In the genomic region with DNA sequence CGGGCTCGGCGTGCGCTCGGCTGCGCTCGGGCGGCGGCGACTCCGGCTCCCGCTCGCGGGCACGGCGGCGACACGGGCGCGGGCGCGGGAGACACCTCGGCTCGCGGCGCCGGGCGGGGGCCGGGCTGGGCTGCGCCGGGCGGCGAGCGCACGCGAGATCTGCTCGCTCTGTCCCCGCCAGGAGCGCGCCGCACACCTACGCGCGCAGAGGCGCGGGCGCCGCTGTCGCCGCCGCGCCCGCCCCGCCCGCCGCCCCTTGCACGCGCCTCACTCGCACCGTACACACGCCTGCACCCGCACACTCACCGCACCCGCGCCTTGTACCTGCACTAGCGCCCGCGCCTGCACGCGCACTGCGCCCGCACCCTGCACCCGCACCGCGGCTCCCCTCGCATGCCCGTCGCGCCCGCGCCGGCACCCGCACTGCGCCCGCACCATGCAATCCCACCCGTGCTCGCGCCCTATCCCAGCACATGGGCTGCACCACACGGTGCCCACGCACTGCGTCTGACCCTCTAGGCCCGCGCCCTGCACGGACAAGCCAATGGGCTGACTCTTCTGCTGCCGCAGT, we compare ENCODE assay signal across 8 mouse cellular contexts. TPM values are rescaled to one million over a fixed set of nuclear protein-coding genes. Genes with fewer than 3 reads are reported as not detected.
DNase-seq lines count a peak whose midpoint lies in the region; ATAC-seq lines count a peak whose summit lies in the region.

No protein-coding gene starts in this region.

- peak; percentile 85 for ATAC-seq in forebrain, embryonic 13.5 days
- peak; percentile 83 for ATAC-seq in midbrain, embryonic 14.5 days (ENCODE audit: low FRiP score, low TSS enrichment)
- no peak for ATAC-seq in inflammation-experienced regulatory T-cells, adult 6 months

- H3K4me3 ChIP-seq in forebrain, embryonic 13.5 days = peak overlapping the region; percentile 49
- peak overlapping the region; percentile 65 for H3K4me3 ChIP-seq in midbrain, embryonic 14.5 days (replicated peaks; ENCODE audit: low read depth, low read length)

- H3K9me3 ChIP-seq in forebrain, embryonic 13.5 days (replicated peaks) = no peaks in the 10 kb centered on the region
- H3K9me3 ChIP-seq in midbrain, embryonic 14.5 days (ENCODE audit: control insufficient read depth, low read length) = no peaks in the 10 kb centered on the region

- H3K9ac ChIP-seq in forebrain, embryonic 13.5 days = peak overlapping the region; percentile 73
- H3K9ac ChIP-seq in midbrain, embryonic 14.5 days (replicated peaks; ENCODE audit: low read length) = peak overlapping the region; percentile 78

- WGBS in forebrain, embryonic 13.5 days = under 1% methylated on average over 56 of the region's 95 CpGs
- WGBS in midbrain, embryonic 14.5 days = under 1% methylated on average over 78 of the region's 95 CpGs

- H3K27me3 ChIP-seq in forebrain, embryonic 13.5 days = peaks cover 88% of the 10 kb centered on the region
- H3K27me3 ChIP-seq in midbrain, embryonic 14.5 days (ENCODE audit: control insufficient read depth, insufficient read depth, low read length) = peaks cover 43% of the 10 kb centered on the region

- no peak overlapping the region; the same call in 1 of the 2 replicates for H3K27ac ChIP-seq in forebrain, embryonic 13.5 days
- H3K27ac ChIP-seq in midbrain, embryonic 14.5 days (replicated peaks; ENCODE audit: low read depth, low read length) = peak overlapping the region; percentile 78

- H3K4me1 ChIP-seq in forebrain, embryonic 13.5 days = peaks cover 23% of the 10 kb centered on the region
- H3K4me1 ChIP-seq in midbrain, embryonic 14.5 days (ENCODE audit: control insufficient read depth, insufficient read depth, low read length) = peaks cover 28% of the 10 kb centered on the region

- H3K36me3 ChIP-seq in forebrain, embryonic 13.5 days (ENCODE audit: poor library complexity, severe bottlenecking) = no peaks in the 10 kb centered on the region
- no peaks in the 10 kb centered on the region for H3K36me3 ChIP-seq in midbrain, embryonic 14.5 days (ENCODE audit: control insufficient read depth, insufficient read depth, low read length)

- peak; percentile 59 for DNase-seq in gastrocnemius, postnatal 10 days
- no peak for DNase-seq in gastrocnemius, adult 18-20 months (ENCODE audit: low spot score)
- peak; percentile 62 for DNase-seq in ZHBTc4 (ENCODE audit: low read depth, low spot score)
- peak; percentile 69 for DNase-seq in layer of hippocampus, adult 9-11 months
- DNase-seq in midbrain, embryonic 14.5 days = peak; percentile 89
- DNase-seq in Muller cell, postnatal 12 days (ENCODE audit: inconsistent ontology term) = no peak

- peak overlapping the region; percentile 66 for H3K4me2 ChIP-seq in forebrain, embryonic 13.5 days
- peak overlapping the region; percentile 63 for H3K4me2 ChIP-seq in midbrain, embryonic 14.5 days (ENCODE audit: low read length)

RNA-seq across cellular contexts. Expression of gene Camk2b, which starts 0.5 kb away (rescaled TPM):
- 100 to 1,000 TPM; 188 to 190 TPM for total RNA-seq in gastrocnemius, postnatal 10 days (2021)
- total RNA-seq in gastrocnemius, adult 18-20 months (2021) = 100 to 1,000 TPM; 149 to 185 TPM
- 26.1 and 32.8 TPM in 2 replicates for polyA plus RNA-seq in forebrain, embryonic 13.5 days (2015; fragmentation: Nextera tagmentation; extraction: Ambion mirVana)
- polyA plus RNA-seq in midbrain, embryonic 14.5 days (2014; fragmentation: Nextera tagmentation; extraction: Ambion mirVana) = 85.6 and 124 TPM in 2 replicates
- 10 to 100 TPM in 2 of 3 experiments, 1 to 10 TPM in 1; 5.3 to 16.7 (median 11.0) TPM for polyA plus RNA-seq in inflammation-experienced regulatory T-cells, adult 6 months (2017; shearing (Covaris generic))

Comparison
In these comparisons a context has a peak if more than half of its experiments do, and no peak if none do; other contexts are left out.
1. DNase-seq: peak in gastrocnemius, postnatal 10 days (single experiment), ZHBTc4 (single experiment), layer of hippocampus, adult 9-11 months (single experiment) and midbrain, embryonic 14.5 days (single experiment); none in gastrocnemius, adult 18-20 months (single experiment) and Muller cell, postnatal 12 days (single experiment).